Mouse (Mus musculus): Measurements from ENCODE around the gene Katnal1.

GRCm38 (mm10) chr5:148867171-148867570 lies 61.9 kb downstream of the Katnal1 start:
- no peak for TF ChIP-seq CTCF (IDR thresholded peaks at IDR 0.05; ENCODE audit: borderline replicate concordance, insufficient read depth, low read length)
- TF ChIP-seq POLR2A (IDR thresholded peaks at IDR 0.05; ENCODE audit: low read depth, low read length): no peak
